Mouse (Mus musculus) heart, adult 2 months (tissue): ENCODE measurements at regions not wholly inside any gene's neighbourhood (a gene's known extent, or its start where the extent isn't known, plus 50 kb on each side); places are given as distances from the start of the nearest gene placed in this dataset.
A peak's percentile ranks its signal among the peaks of the same experiment; 100 is the strongest.
"Not testable (repeated sequence)": the region's sequence is repeated elsewhere in the genome, so short reads cannot be mapped to it uniquely, and the experiment has no call there.

Experiments
- DNase-seq, 2 experiments: peaks; one replicate each; pipeline ENCODE4 v3.0.0; 2021
- H3K27ac ChIP-seq: fragments of 200-600 bp; 2 replicates; pipeline ENCODE4 v1.8.1; 2022
- H3K27me3 ChIP-seq: fragments of 200-500 bp; 2 replicates; pipeline ENCODE4 v1.6.1; 2012; ENCODE audit warnings: mild to moderate bottlenecking, low read length, inconsistent platforms, mixed read lengths; ENCODE audit not compliant: control insufficient read depth, insufficient read depth
- H3K36me3 ChIP-seq: fragments of 200-500 bp; 2 replicates; pipeline ENCODE4 v1.6.1; 2012; ENCODE audit warnings: low read length, inconsistent platforms; ENCODE audit not compliant: control insufficient read depth, insufficient read depth
- H3K4me1 ChIP-seq: fragments of 200-500 bp; 2 replicates; pipeline ENCODE4 v1.6.1; 2011; ENCODE audit warnings: low read length; ENCODE audit not compliant: control insufficient read depth, insufficient read depth
- H3K4me3 ChIP-seq: fragments of 200-600 bp; 2 replicates; pipeline ENCODE4 v1.8.1; 2022
- H3K79me2 ChIP-seq: fragments of 200-500 bp; replicated peaks from 2 replicates; pipeline ENCODE4 v1.6.1; 2012; ENCODE audit warnings: mild to moderate bottlenecking, inconsistent platforms, low read length, moderate library complexity, mixed read lengths; ENCODE audit not compliant: control insufficient read depth, insufficient read depth
- H3K9ac ChIP-seq: fragments of 200-500 bp; 2 replicates; pipeline ENCODE4 v1.6.1; 2012; ENCODE audit warnings: low read depth, mild to moderate bottlenecking, control low read depth, inconsistent platforms, low read length, mixed read lengths
- CTCF ChIP-seq: fragments of 200-600 bp; IDR thresholded peaks from 2 replicates; pipeline ENCODE4 v1.8.1; 2022; ENCODE audit warnings: antibody characterized with exemption, mild to moderate bottlenecking, moderate library complexity
- EP300 ChIP-seq: fragments of 200-500 bp; IDR thresholded peaks from 2 replicates; pipeline ENCODE4 v1.6.1; 2011; ENCODE audit warnings: low read depth, low read length, control low read depth; ENCODE audit not compliant: insufficient read depth
- POLR2A ChIP-seq: fragments of 200-500 bp; IDR thresholded peaks from 2 replicates; pipeline ENCODE4 v1.6.1; 2011; ENCODE audit warnings: mild to moderate bottlenecking, low read depth, low read length, control low read depth; ENCODE audit not compliant: insufficient read depth
- WGBS: fragments of 180-500 bp; shearing (Covaris S2); methylation state at CpG from one replicate; pipeline ENCODE4 v1.1.7; 2018; 5-methylcytosine and 5-hydroxymethylcytosine counted together
- intact Hi-C: fragments of 180-260 bp; cut with DNase I; formaldehyde crosslinking; loops from one replicate; pipeline ENCODE4 v1.15.1; 2025

GRCm38 (mm10) chrX:75734628-75735302, 140.2 kb downstream of the Pls3 start:
- H3K4me3 ChIP-seq, H3K27me3 ChIP-seq, H3K4me1 ChIP-seq, intact Hi-C loops, H3K36me3 ChIP-seq, H3K9ac ChIP-seq, H3K79me2 ChIP-seq: not testable (repeated sequence)
- peak in 1 of 2 experiments; percentile 78 for DNase-seq
- TF ChIP-seq CTCF = peak; percentile 50
- peak overlapping the region; percentile 55 for H3K27ac ChIP-seq
- WGBS = 52% methylated on average over 13 of the region's 13 CpGs

GRCm38 (mm10) chrX:75733651-75734050, 141.3 kb downstream of the Pls3 start:
- H3K4me1 ChIP-seq, H3K27me3 ChIP-seq, intact Hi-C loops, H3K79me2 ChIP-seq, H3K36me3 ChIP-seq, H3K9ac ChIP-seq: not testable (repeated sequence)
- Histone ChIP-seq H3K4me3 (peak overlapping the region; percentile 36; the same call in 1 of the 2 replicates), H3K27ac (peak overlapping the region; percentile 73)
- peak; percentile 64 for TF ChIP-seq CTCF
- DNase-seq = peak in 1 of 2 experiments; percentile 88
- 71% methylated on average over 11 of the region's 11 CpGs for WGBS

- H3K27me3 ChIP-seq, H3K27ac ChIP-seq, H3K79me2 ChIP-seq, H3K9ac ChIP-seq, intact Hi-C loops, H3K4me3 ChIP-seq, H3K4me1 ChIP-seq, H3K36me3 ChIP-seq: not testable (repeated sequence)
- peak; percentile 47 for TF ChIP-seq CTCF
- DNase-seq = peak in 1 of 2 experiments; percentile 77
- 61% methylated on average over 12 of the region's 12 CpGs for WGBS
Observed at GRCm38 (mm10) chrX:75729791-75730190, 145.2 kb downstream of the Pls3 start.

GRCm38 (mm10) chrX:75728507-75728906, 146.5 kb downstream of the Pls3 start:
- 84% methylated on average over 4 of the region's 4 CpGs for WGBS
- Histone ChIP-seq H3K79me2 (no peaks in the 10 kb centered on the region), H3K4me3 (no peak overlapping the region), H3K9ac (no peak overlapping the region), H3K27ac (no peak overlapping the region), H3K4me1 (no peaks in the 10 kb centered on the region), H3K36me3 (no peaks in the 10 kb centered on the region), H3K27me3 (no peaks in the 10 kb centered on the region)
- DNase-seq = peak in 1 of 2 experiments; percentile 27
- TF ChIP-seq CTCF = peak; percentile 40
- TF ChIP-seq EP300 = no peak
- intact Hi-C loops = no loop called here

- 55% methylated on average over 35 of the region's 39 CpGs for WGBS
- H3K79me2 ChIP-seq, H3K4me1 ChIP-seq, H3K4me3 ChIP-seq, DNase-seq, H3K9ac ChIP-seq, H3K27ac ChIP-seq, H3K27me3 ChIP-seq, H3K36me3 ChIP-seq, intact Hi-C loops: not testable (repeated sequence)
Observed at GRCm38 (mm10) chrX:75723542-75723941, 145.5 kb upstream of the Rab39b start.

GRCm38 (mm10) chrX:75699949-75700348, 121.9 kb upstream of the Rab39b start:
- WGBS = 24% methylated on average over 1 of the region's 1 CpGs
- DNase-seq = no peak

GRCm38 (mm10) chrX:75675271-75675670, 97.2 kb upstream of the Rab39b start:
- H3K27me3 ChIP-seq, H3K9ac ChIP-seq, H3K27ac ChIP-seq, H3K4me1 ChIP-seq, H3K4me3 ChIP-seq, H3K79me2 ChIP-seq, DNase-seq, H3K36me3 ChIP-seq: not testable (repeated sequence)
- intact Hi-C loops = loop anchor here (5.0 to 10.0 kb wide), 3 partner anchors 102 to 200 kb away; partner anchors contain the start of genes Pls3 and Vbp1
- 97% methylated on average over 8 of the region's 8 CpGs for WGBS

More at GRCm38 (mm10) chrX:75699949-75700348, 121.9 kb upstream of the Rab39b start:
- Histone ChIP-seq H3K9ac (no peak overlapping the region), H3K4me3 (no peak overlapping the region), H3K4me1 (no peaks in the 10 kb centered on the region), H3K79me2 (no peaks in the 10 kb centered on the region), H3K27me3 (no peaks in the 10 kb centered on the region), H3K36me3 (no peaks in the 10 kb centered on the region), H3K27ac (no peak overlapping the region)
- intact Hi-C loops = no loop called here
- TF ChIP-seq EP300 = no peak
- no peak for TF ChIP-seq CTCF
- TF ChIP-seq POLR2A = no peak
